Mouse (Mus musculus): Measurements from ENCODE around the gene Arhgap6. TPM values are rescaled to one million over a fixed set of nuclear protein-coding genes. Genes with fewer than 3 reads are reported as not detected.
"Not testable (repeated sequence)": the region's sequence is repeated elsewhere in the genome, so short reads cannot be mapped to it uniquely, and the experiment has no call there.

The Arhgap6 gene
- total RNA-seq, 2 experiments from 2014 or later = 3.2 to 3.4 TPM

- DNase-seq (ENCODE audit: low spot score) = no peak
- intact Hi-C loops (cut with DNase I) = no loop called here
Measured at GRCm38 (mm10) chrX:169262212-169262611, 467.3 kb downstream of the Arhgap6 start.

GRCm38 (mm10) chrX:169263433-169264172 lies 468.7 kb downstream of the Arhgap6 start:
- no peak for DNase-seq (ENCODE audit: low spot score)
- intact Hi-C loops (cut with DNase I) = no loop called here

GRCm38 (mm10) chrX:169299579-169299978 lies 504.7 kb downstream of the Arhgap6 start:
- intact Hi-C loops (cut with DNase I) = loop anchor here (1.0 to 5.0 kb wide), 2 partner anchors 262 to 360 kb away; no protein-coding TSS in a partner anchor
- DNase-seq (ENCODE audit: low spot score) = no peak

- DNase-seq (ENCODE audit: low spot score) = peak; percentile 46
- intact Hi-C loops (cut with DNase I) = loop anchor here (10.0 kb wide), 1 partner anchor 218 kb away; no protein-coding TSS in a partner anchor
Measured at GRCm38 (mm10) chrX:169302271-169303045, 507.6 kb downstream of the Arhgap6 start.

GRCm38 (mm10) chrX:169303945-169304344 lies 509.0 kb downstream of the Arhgap6 start:
- intact Hi-C loops (cut with DNase I) = loop anchor here (10.0 kb wide), 1 partner anchor 219 kb away; no protein-coding TSS in a partner anchor
- DNase-seq (ENCODE audit: low spot score) = no peak

GRCm38 (mm10) chrX:169308559-169308958 lies 513.7 kb downstream of the Arhgap6 start:
- DNase-seq (ENCODE audit: low spot score) = no peak
- intact Hi-C loops (cut with DNase I) = loop anchor here (10.0 kb wide), 1 partner anchor 224 kb away; no protein-coding TSS in a partner anchor

- intact Hi-C loops (cut with DNase I) = loop anchor here (10.0 kb wide), 1 partner anchor 654 kb away; no protein-coding TSS in a partner anchor
- DNase-seq (ENCODE audit: low spot score) = no peak
Measured at GRCm38 (mm10) chrX:169319066-169319760, 524.3 kb downstream of the Arhgap6 start.

- DNase-seq (ENCODE audit: low spot score) = peak; percentile 88
- intact Hi-C loops (cut with DNase I) = loop anchor here (10.0 kb wide), 1 partner anchor 655 kb away; no protein-coding TSS in a partner anchor
Measured at GRCm38 (mm10) chrX:169319945-169320667, 525.2 kb downstream of the Arhgap6 start, which contains the start of gene Hccs. Gene Hccs (minus strand): TSS chrX:169320372.

- intact Hi-C loops (cut with DNase I); DNase-seq (ENCODE audit: low spot score): not testable (repeated sequence)
Measured at GRCm38 (mm10) chrX:169320668-169321005, 525.7 kb downstream of the Arhgap6 start.

- DNase-seq (ENCODE audit: low spot score) = no peak
- intact Hi-C loops (cut with DNase I) = no loop called here
Measured at GRCm38 (mm10) chrX:169325929-169326595, 531.2 kb downstream of the Arhgap6 start.

- DNase-seq (ENCODE audit: low spot score) = no peak
- intact Hi-C loops (cut with DNase I) = loop anchor here (10.0 kb wide), 1 partner anchor 463 kb away; no protein-coding TSS in a partner anchor
Measured at GRCm38 (mm10) chrX:169332264-169332663, 537.4 kb downstream of the Arhgap6 start.

- intact Hi-C loops (cut with DNase I) = loop anchor here (10.0 kb wide), 1 partner anchor 457 kb away; no protein-coding TSS in a partner anchor
- DNase-seq (ENCODE audit: low spot score) = no peak
Measured at GRCm38 (mm10) chrX:169337559-169337958, 542.7 kb downstream of the Arhgap6 start.

GRCm38 (mm10) chrX:169338213-169338612 lies 543.3 kb downstream of the Arhgap6 start:
- intact Hi-C loops (cut with DNase I) = loop anchor here (10.0 kb wide), 1 partner anchor 457 kb away; no protein-coding TSS in a partner anchor
- no peak for DNase-seq (ENCODE audit: low spot score)

Other genes starting within 250 kb of the Arhgap6 start
- gene Frmpd4, start 217.9 kb upstream of the Arhgap6 start, total RNA-seq (2021) = not detected
- 10 to 100 TPM; 47.5 to 48.7 TPM for gene Msl3, start 121.2 kb upstream of the Arhgap6 start, total RNA-seq (2021)